Mouse (Mus musculus) erythroblast, adult 5-6 weeks (primary cell): ENCODE results near the gene Ankrd44. TPM values are rescaled to one million over a fixed set of nuclear protein-coding genes. Genes with fewer than 3 reads are reported as not detected.

Source experiments
- ATAC-seq: replicated peaks from 2 replicates; pipeline ENCODE4 v1.8.0; 2016; ENCODE audit warnings: moderate number of reproducible peaks, mild to moderate bottlenecking, moderate TSS enrichment, inconsistent platforms; ENCODE audit not compliant: poor library complexity, low FRiP score, severe bottlenecking
- total RNA-seq, 2 experiments: library from RNA; stranded (forward) in 1 of 2; stranded (reverse) in 1 of 2; fragments of 150-400 nt in 1 of 2; fragments of 200-764, 138-1000 nt in 1 of 2; gene quantifications; 2 replicates each; pipeline versions ENCODE4 v1.2.3 to v1.2.4; 2015 to 2017; ENCODE audit warnings: low replicate concordance in 2 of 2

Gene Ankrd44
- total RNA-seq, 2 experiments from 2014 or later = 26.7 to 41.7 TPM

- ATAC-seq = no peak
These were observed 2.5 kb downstream of the Ankrd44 start for GRCm38 (mm10) chr1:54923366-54924308.

GRCm38 (mm10) chr1:54922707-54923106 lies 3.5 kb downstream of the Ankrd44 start:
- no peak for ATAC-seq

DNA sequence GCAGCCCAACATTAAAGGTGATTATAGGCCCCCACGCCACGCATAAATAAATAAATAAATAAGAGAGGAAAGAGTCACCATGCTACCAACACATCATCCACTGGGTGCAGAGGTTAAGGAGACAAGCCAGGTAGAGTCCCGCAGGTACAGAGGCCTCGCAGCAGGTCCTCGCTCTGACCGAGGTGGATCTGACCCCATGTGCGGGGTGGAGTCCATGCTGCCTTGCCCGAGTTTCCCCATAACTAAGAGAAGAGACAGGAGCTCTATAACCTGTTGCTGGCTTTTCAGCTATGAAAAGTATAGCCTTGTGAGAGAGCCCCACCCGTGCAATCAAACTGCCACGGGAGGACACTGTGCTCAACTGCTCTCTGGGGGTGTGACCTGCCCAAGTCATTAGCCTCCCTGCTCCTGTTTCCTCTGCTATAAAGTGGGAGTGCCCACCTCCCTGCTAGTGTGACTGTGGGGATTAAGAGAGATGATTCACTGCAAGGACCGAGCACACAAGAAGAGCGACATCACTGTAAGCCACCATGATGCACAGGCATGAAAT lies 4.1 kb downstream of the Ankrd44 start:
- ATAC-seq = no peak

GRCm38 (mm10) chr1:54920132-54920531 lies 6.1 kb downstream of the Ankrd44 start:
- ATAC-seq = no peak

DNA sequence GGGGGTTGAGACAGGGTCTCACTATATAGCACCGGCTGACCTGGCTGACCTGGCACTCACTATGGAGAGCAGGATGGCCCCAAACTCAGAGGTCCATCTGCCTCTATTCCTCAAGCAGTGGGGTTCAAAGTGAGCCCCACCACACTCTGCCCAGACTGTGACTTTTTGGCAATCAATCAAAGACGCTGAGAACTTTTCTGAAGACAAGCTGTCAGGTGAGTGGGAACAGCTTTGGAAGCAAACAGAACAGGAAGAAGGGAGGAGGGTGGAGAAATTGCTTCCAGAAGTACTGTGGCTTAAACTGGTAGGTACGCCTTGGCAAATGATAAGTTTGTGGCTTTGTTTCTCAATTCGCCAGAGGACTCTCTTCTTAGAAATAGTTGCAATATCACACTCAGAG lies 9.7 kb downstream of the Ankrd44 start:
- no peak for ATAC-seq

DNA sequence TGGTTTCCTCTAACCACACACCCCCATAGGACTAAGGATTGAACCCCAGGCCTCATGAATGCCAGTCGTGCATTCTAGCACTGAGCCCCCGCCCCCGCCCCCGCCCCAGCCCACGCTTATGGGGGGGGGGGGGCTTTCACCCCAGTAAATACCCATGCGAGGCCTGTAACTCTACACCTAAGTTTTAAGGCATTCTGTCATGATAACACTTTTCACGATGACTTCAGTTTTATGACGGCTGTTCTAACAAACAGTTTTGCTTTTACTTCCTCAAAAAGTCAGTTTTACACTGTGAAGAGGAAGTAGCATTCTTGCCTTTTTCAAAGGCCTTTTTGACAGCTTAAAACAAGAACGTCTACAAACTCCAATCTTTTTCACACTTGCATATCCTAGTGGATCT lies 11.8 kb downstream of the Ankrd44 start:
- ATAC-seq = no peak

GRCm38 (mm10) chr1:54913379-54913873 lies 12.8 kb downstream of the Ankrd44 start:
- ATAC-seq = no peak

DNA sequence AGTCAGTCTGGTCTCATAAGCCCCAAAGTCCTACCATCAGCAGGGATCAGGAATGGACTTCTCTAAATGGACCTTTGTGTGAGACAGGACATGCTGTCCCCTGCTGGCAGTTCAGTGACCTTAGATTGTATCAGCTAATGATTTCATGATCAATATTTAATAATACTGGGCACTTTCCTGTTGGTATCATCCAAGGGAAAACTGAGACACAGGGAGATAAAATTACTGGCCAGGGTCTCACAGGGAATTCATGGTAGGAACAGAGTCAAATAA lies 13.2 kb downstream of the Ankrd44 start:
- no peak for ATAC-seq

- ATAC-seq = no peak
These were observed 13.7 kb downstream of the Ankrd44 start for GRCm38 (mm10) chr1:54912290-54913062.

DNA sequence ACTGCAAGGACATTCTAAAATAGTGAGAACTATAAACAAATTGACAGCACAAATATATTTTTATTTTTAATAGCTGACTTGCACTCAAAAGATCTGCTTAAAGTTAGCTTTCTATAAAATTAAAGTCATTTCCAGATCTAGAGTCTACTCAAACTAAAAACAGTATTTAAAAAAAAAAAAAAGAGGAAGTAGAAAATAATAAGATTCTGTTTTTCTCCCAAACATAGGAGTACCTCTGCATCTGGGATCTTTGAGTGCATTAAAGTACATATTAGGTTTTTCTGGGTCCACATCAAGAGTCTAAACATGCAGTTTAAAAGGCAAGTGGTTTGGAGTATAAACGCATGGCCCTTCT lies 15.0 kb downstream of the Ankrd44 start:
- ATAC-seq = no peak

- no peak for ATAC-seq
These were observed 15.5 kb downstream of the Ankrd44 start for GRCm38 (mm10) chr1:54910489-54911255.

DNA sequence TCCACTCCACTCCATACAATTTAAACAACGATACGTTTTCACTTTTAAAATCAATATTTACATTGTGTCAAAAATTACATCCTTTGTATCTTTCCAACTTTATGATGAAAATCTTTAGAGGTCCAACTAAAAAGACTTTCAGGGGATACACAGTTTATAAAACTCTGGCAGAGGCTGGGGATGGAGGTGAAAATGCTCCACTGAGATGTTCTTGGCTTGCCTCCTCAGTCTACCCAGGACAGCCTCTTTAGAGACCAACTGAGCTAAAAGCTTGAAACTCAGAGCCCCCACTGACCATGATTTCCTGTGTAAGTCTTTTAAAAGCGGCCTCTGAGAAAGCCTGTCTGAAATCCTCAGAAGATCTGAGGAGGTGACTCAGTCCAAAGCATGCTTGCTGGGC lies 17.4 kb downstream of the Ankrd44 start:
- ATAC-seq = no peak

DNA sequence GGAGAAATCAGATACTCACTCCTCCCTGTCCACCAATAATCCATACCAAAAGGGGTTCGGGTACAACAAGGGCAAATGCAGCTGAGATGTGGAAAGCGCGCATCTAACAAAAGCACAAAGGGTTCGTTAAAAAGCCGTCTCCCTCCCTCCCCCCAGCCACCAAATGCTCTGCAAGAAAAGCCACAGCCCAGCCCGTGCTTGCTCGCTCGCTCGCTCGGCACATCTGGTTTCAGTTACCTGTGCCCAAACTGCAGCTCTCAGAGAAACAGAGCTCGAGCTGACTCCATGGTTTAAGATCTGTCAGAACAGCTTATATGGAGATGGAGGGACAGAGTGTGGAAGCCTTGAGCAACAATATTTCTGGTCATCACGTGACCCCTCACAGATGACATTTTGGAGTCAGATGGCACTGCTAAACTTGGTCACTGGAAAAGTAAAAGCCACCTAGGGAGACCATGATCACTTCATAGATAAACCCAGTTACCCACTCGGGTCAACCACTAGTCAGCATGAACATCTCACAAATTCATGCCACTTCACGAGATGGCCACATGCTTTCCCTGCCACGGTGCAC lies 19.0 kb downstream of the Ankrd44 start:
- no peak for ATAC-seq

- ATAC-seq = no peak
These were observed 19.9 kb downstream of the Ankrd44 start for GRCm38 (mm10) chr1:54906322-54906721.

GRCm38 (mm10) chr1:54905632-54906031 lies 20.6 kb downstream of the Ankrd44 start:
- no peak for ATAC-seq

GRCm38 (mm10) chr1:54904165-54904564 lies 22.0 kb downstream of the Ankrd44 start:
- no peak for ATAC-seq

- no peak for ATAC-seq
These were observed 23.4 kb downstream of the Ankrd44 start for GRCm38 (mm10) chr1:54902689-54903246.

- ATAC-seq = no peak
These were observed 25.1 kb downstream of the Ankrd44 start for GRCm38 (mm10) chr1:54901084-54901483.

GRCm38 (mm10) chr1:54899247-54899646 lies 26.9 kb downstream of the Ankrd44 start:
- ATAC-seq = no peak
